In the genomic region with DNA sequence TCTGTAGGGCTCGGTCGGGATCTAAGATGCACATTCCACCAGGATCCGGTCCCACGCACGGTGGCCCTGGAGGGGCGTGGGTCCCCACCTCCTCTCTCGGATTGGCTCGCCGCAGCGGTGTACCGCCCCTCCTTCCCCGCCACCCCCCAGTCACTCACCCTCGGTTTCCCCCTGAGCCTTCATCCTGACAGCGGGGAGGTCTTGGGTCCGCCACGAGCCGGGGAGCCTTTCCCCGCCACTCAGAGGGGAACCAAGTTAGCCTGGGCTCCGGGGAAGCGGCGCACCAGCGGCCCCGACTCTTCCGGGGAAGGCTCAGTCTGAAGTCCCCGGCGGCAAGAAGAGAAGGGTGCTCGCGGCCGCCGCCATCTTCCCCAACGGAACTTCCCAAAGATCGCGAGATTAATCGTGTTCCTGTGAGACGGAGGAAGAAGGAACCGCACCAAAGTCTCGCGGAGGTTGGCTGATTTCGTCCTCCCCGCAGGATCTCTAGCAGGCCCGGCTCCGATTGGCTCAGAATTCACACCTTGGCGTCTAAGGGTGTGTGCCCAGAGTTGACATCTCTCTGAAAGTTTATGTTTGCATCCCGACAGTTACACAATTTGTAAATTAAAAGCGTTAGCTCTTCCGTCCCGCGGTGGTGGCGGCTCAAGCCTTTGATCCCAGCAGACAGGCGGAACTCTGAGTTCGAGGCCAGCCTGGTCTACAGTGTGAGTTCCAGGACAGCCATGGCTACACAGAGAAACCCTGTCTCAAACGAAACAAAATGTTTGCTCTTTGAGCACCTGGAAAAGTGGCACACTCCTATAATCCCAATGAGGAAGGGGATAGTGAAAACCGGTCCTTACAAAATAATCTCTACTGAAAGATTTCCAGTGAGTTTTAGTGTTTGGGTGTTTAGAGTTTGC, we compare ENCODE assay signal across 8 mouse cellular contexts. TPM values are rescaled to one million over a fixed set of nuclear protein-coding genes. Genes with fewer than 3 reads are reported as not detected.
DNase-seq lines count a peak whose midpoint lies in the region; ATAC-seq and TF ChIP-seq lines count a peak whose summit lies in the region.

Gene Med1, minus strand, starts transcription at position 393 of the 905 bp plus-strand sequence.

- H3K27ac ChIP-seq in bone marrow, adult 2 months (ENCODE audit: control insufficient read depth, insufficient read depth, low read depth, low read length, poor library complexity), result peak within 1 kb of the TSS; percentile 81
- peak within 1 kb of the TSS; percentile 96 for H3K27ac ChIP-seq in embryonic facial prominence, embryonic 15.5 days (replicated peaks)
- H3K27ac ChIP-seq in limb, embryonic 14.5 days (replicated peaks; ENCODE audit: low read depth, low read length), result peak within 1 kb of the TSS; percentile 86
- H3K27ac ChIP-seq in midbrain, postnatal 0 days (ENCODE audit: low read depth, low read length), result peak within 1 kb of the TSS; percentile 85

- peak within 1 kb of the TSS; percentile 86 for H3K4me3 ChIP-seq in bone marrow, adult 2 months (replicated peaks; ENCODE audit: control insufficient read depth, low read depth, low read length)
- H3K4me3 ChIP-seq in embryonic facial prominence, embryonic 15.5 days (replicated peaks), result peak within 1 kb of the TSS; percentile 89
- peak within 1 kb of the TSS; percentile 79 for H3K4me3 ChIP-seq in limb, embryonic 14.5 days (replicated peaks; ENCODE audit: low read length)
- peak within 1 kb of the TSS; percentile 71 for H3K4me3 ChIP-seq in midbrain, postnatal 0 days (ENCODE audit: low read depth, low read length)

- H3K4me2 ChIP-seq in embryonic facial prominence, embryonic 15.5 days (replicated peaks), result peak within 1 kb of the TSS; percentile 73
- peak within 1 kb of the TSS; percentile 83 for H3K4me2 ChIP-seq in limb, embryonic 14.5 days (replicated peaks; ENCODE audit: low read depth, low read length, severe bottlenecking)
- H3K4me2 ChIP-seq in midbrain, postnatal 0 days (ENCODE audit: low read depth, low read length, poor library complexity, severe bottlenecking), result peak within 1 kb of the TSS; percentile 75

- H3K27me3 ChIP-seq in embryonic facial prominence, embryonic 15.5 days, result no peaks in the 10 kb centered on the region
- H3K27me3 ChIP-seq in limb, embryonic 14.5 days (ENCODE audit: control insufficient read depth, insufficient read depth, low read length), result no peaks in the 10 kb centered on the region
- no peaks in the 10 kb centered on the region for H3K27me3 ChIP-seq in midbrain, postnatal 0 days (ENCODE audit: insufficient read depth, low read length)

- DNase-seq in 416B (ENCODE audit: low read depth), result peak; percentile 98
- DNase-seq in heart, adult 8-10 months (ENCODE audit: low spot score), result peak; percentile 95
- DNase-seq in kidney, adult 9 months, result peak; percentile 97
- DNase-seq in limb, embryonic 14.5 days (ENCODE audit: low spot score), result peak; percentile 99
- peak; percentile 98 for DNase-seq in midbrain, postnatal 0 days (ENCODE audit: low spot score)
- peak; percentile 79 to 87 for DNase-seq in spleen, postnatal 14 days (ENCODE audit: low spot score in 2 of 2)

- H3K9me3 ChIP-seq in embryonic facial prominence, embryonic 15.5 days (replicated peaks), result no peaks in the 10 kb centered on the region
- H3K9me3 ChIP-seq in limb, embryonic 14.5 days (ENCODE audit: control insufficient read depth, low read length), result no peaks in the 10 kb centered on the region
- H3K9me3 ChIP-seq in midbrain, postnatal 0 days (ENCODE audit: low read length), result no peaks in the 10 kb centered on the region

- peak; percentile 94 for ATAC-seq in embryonic facial prominence, embryonic 15.5 days (ENCODE audit: insufficient number of reproducible peaks, low FRiP score, low TSS enrichment, low read depth)
- ATAC-seq in limb, embryonic 14.5 days (ENCODE audit: low FRiP score, low read depth), result peak; percentile 96
- peak; percentile 96 for ATAC-seq in midbrain, postnatal 0 days (ENCODE audit: low FRiP score)

- peak within 1 kb of the TSS; percentile 87 for H3K9ac ChIP-seq in embryonic facial prominence, embryonic 15.5 days
- peak within 1 kb of the TSS; percentile 89 for H3K9ac ChIP-seq in limb, embryonic 14.5 days (ENCODE audit: low read depth, low read length, severe bottlenecking)
- H3K9ac ChIP-seq in midbrain, postnatal 0 days (replicated peaks; ENCODE audit: low read length, poor library complexity, severe bottlenecking), result peak within 1 kb of the TSS; percentile 79

- under 1% methylated on average over 52 of the region's 53 CpGs for WGBS in bone marrow, adult 2 months
- WGBS in embryonic facial prominence, embryonic 15.5 days, result under 1% methylated on average over 53 of the region's 53 CpGs
- WGBS in limb, embryonic 14.5 days, result under 1% methylated on average over 48 of the region's 53 CpGs
- under 1% methylated on average over 53 of the region's 53 CpGs for WGBS in midbrain, postnatal 0 days

- peaks cover 19% of the 10 kb centered on the region for H3K36me3 ChIP-seq in embryonic facial prominence, embryonic 15.5 days
- peaks cover 18% of the 10 kb centered on the region for H3K36me3 ChIP-seq in limb, embryonic 14.5 days (ENCODE audit: control insufficient read depth, insufficient read depth, low read length)
- peaks cover 4% of the 10 kb centered on the region; the same call in 1 of the 2 replicates for H3K36me3 ChIP-seq in midbrain, postnatal 0 days (ENCODE audit: insufficient read depth, low read length)

- H3K4me1 ChIP-seq in bone marrow, adult 2 months (ENCODE audit: control insufficient read depth, insufficient read depth, low read length), result no peaks in the 10 kb centered on the region
- H3K4me1 ChIP-seq in embryonic facial prominence, embryonic 15.5 days, result peaks cover 14% of the 10 kb centered on the region
- peaks cover 10% of the 10 kb centered on the region for H3K4me1 ChIP-seq in limb, embryonic 14.5 days (ENCODE audit: control insufficient read depth, insufficient read depth, low read length)
- H3K4me1 ChIP-seq in midbrain, postnatal 0 days (ENCODE audit: insufficient read depth, low read length), result 0 out of 2 replicates have a peak, but pooled peaks cover 6% of the 10 kb centered on the region

- TF ChIP-seq CTCF in bone marrow, adult 2 months (IDR thresholded peaks at IDR 0.05; ENCODE audit: control insufficient read depth, insufficient read depth, low read length), result no peak
- no peak; the same call in 1 of the 2 replicates for TF ChIP-seq CTCF in midbrain, postnatal 0 days (IDR thresholded peaks at IDR 0.05)

- TF ChIP-seq POLR2A in bone marrow, adult 2 months (IDR thresholded peaks at IDR 0.05; ENCODE audit: borderline replicate concordance, control insufficient read depth, low read depth, low read length), result peak; percentile 75; the same call in 1 of the 2 replicates
- peak; percentile 55; the same call in 1 of the 2 replicates for TF ChIP-seq POLR2A in limb, embryonic 14.5 days (IDR thresholded peaks at IDR 0.05; ENCODE audit: borderline replicate concordance, extremely low read depth, insufficient read depth, insufficient read length)

RNA-seq across cellular contexts. Expression of gene Med1, which starts in this region (rescaled TPM):
- polyA plus RNA-seq in bone marrow, adult 2 months (2011; ENCODE audit: insufficient read depth, insufficient read length, low replicate concordance, missing spikeins), result 12.3 and 20.8 TPM in 2 replicates
- polyA plus RNA-seq in embryonic facial prominence, embryonic 15.5 days (2015; fragmentation: Nextera tagmentation; extraction: Ambion mirVana), result 57.9 and 59.1 TPM in 2 replicates
- 10 to 100 TPM; 40.4 to 41.8 (median 41.2) TPM for total RNA-seq in heart, adult 8-10 months (2022)
- 27.9 and 28.5 TPM in 2 replicates for polyA plus RNA-seq in limb, embryonic 14.5 days (2012; rRNA removed)
- polyA plus RNA-seq in limb, embryonic 14.5 days (2014; fragmentation: Nextera tagmentation; extraction: Ambion mirVana), result 51.3 and 59.4 TPM in 2 replicates
- total RNA-seq in midbrain, postnatal 0 days (2014; rRNA removed), result 36.2 and 40.6 TPM in 2 replicates
- polyA plus RNA-seq in midbrain, postnatal 0 days (2015; fragmentation: Nextera tagmentation; extraction: Ambion mirVana), result 46.0 and 49.9 TPM in 2 replicates

Comparison
In these comparisons a context has a peak if more than half of its experiments do, and no peak if none do; other contexts are left out.
1. Peak in every context shown above with its lines: DNase-seq, ATAC-seq, H3K4me3 ChIP-seq and H3K27ac ChIP-seq.